Mouse (Mus musculus): Measurements from ENCODE around the gene Nxn.

GRCm38 (mm10) chr11:76272440-76272839 lies 126.5 kb downstream of the Nxn start:
- TF ChIP-seq CTCF (IDR thresholded peaks at IDR 0.05; ENCODE audit: low read depth, low read length): peak; percentile 5
- no peak for TF ChIP-seq EP300 (IDR thresholded peaks at IDR 0.05; ENCODE audit: insufficient read depth, low read depth, low read length)
- no peak for TF ChIP-seq POLR2A (IDR thresholded peaks at IDR 0.05; ENCODE audit: insufficient read depth, low read length)

Measured in ES-Bruce4 (cell line).